Mouse (Mus musculus): ENCODE results near the gene Ptprn2. TPM values are rescaled to one million over a fixed set of nuclear protein-coding genes. Genes with fewer than 3 reads are reported as not detected.

Gene Ptprn2
- polyA plus RNA-seq, 1 experiment from 2014 or later: 0.08 TPM

- no peak for ATAC-seq (ENCODE audit: insufficient number of reproducible peaks, insufficient read depth, low FRiP score, low TSS enrichment, low read depth)
- no peak overlapping the region for H3K9ac ChIP-seq
- H3K4me2 ChIP-seq: no peak overlapping the region
- H3K27me3 ChIP-seq: no peaks in the 10 kb centered on the region
- WGBS: 76% methylated on average over 4 of the region's 4 CpGs
- H3K9me3 ChIP-seq: no peaks in the 10 kb centered on the region
- H3K4me3 ChIP-seq: no peak overlapping the region
- H3K27ac ChIP-seq: no peak overlapping the region
- no peaks in the 10 kb centered on the region for H3K36me3 ChIP-seq
- peaks cover 12% of the 10 kb centered on the region; the same call in 1 of the 2 replicates for H3K4me1 ChIP-seq
These were observed 784.7 kb downstream of the Ptprn2 start for GRCm38 (mm10) chr12:117270199-117270598.

GRCm38 (mm10) chr12:117273166-117273565 lies 787.6 kb downstream of the Ptprn2 start:
- H3K4me3 ChIP-seq: no peak overlapping the region
- H3K4me2 ChIP-seq: no peak overlapping the region
- ATAC-seq (ENCODE audit: insufficient number of reproducible peaks, insufficient read depth, low FRiP score, low TSS enrichment, low read depth): no peak
- no peaks in the 10 kb centered on the region for H3K9me3 ChIP-seq
- 6% methylated on average over 4 of the region's 4 CpGs for WGBS
- H3K36me3 ChIP-seq: no peaks in the 10 kb centered on the region
- H3K9ac ChIP-seq: no peak overlapping the region
- H3K27me3 ChIP-seq: no peaks in the 10 kb centered on the region
- no peak overlapping the region for H3K27ac ChIP-seq
- 0 out of 2 replicates have a peak, but pooled peaks cover 4% of the 10 kb centered on the region for H3K4me1 ChIP-seq

GRCm38 (mm10) chr12:117274576-117274975 lies 789.1 kb downstream of the Ptprn2 start:
- 89% methylated on average over 5 of the region's 5 CpGs for WGBS
- Histone ChIP-seq H3K4me2 (no peak overlapping the region), H3K4me1 (0 out of 2 replicates have a peak, but pooled peaks cover 4% of the 10 kb centered on the region), H3K4me3 (no peak overlapping the region), H3K27ac (no peak overlapping the region), H3K9ac (no peak overlapping the region), H3K36me3 (no peaks in the 10 kb centered on the region), H3K9me3 (no peaks in the 10 kb centered on the region), H3K27me3 (no peaks in the 10 kb centered on the region)
- ATAC-seq (ENCODE audit: insufficient number of reproducible peaks, insufficient read depth, low FRiP score, low TSS enrichment, low read depth): no peak

- Histone ChIP-seq H3K36me3 (no peaks in the 10 kb centered on the region), H3K4me1 (no peaks in the 10 kb centered on the region), H3K27ac (no peak overlapping the region), H3K4me3 (no peak overlapping the region), H3K9me3 (no peaks in the 10 kb centered on the region), H3K9ac (no peak overlapping the region), H3K27me3 (no peaks in the 10 kb centered on the region), H3K4me2 (no peak overlapping the region)
- no peak for ATAC-seq (ENCODE audit: insufficient number of reproducible peaks, insufficient read depth, low FRiP score, low TSS enrichment, low read depth)
- WGBS: 92% methylated on average over 3 of the region's 3 CpGs
These were observed 795.3 kb downstream of the Ptprn2 start for GRCm38 (mm10) chr12:117280790-117281189.

GRCm38 (mm10) chr12:117282659-117283058 lies 797.1 kb downstream of the Ptprn2 start:
- Histone ChIP-seq H3K27ac (no peak overlapping the region), H3K4me2 (no peak overlapping the region), H3K4me3 (no peak overlapping the region), H3K9me3 (no peaks in the 10 kb centered on the region), H3K27me3 (no peaks in the 10 kb centered on the region), H3K4me1 (no peaks in the 10 kb centered on the region), H3K36me3 (no peaks in the 10 kb centered on the region), H3K9ac (no peak overlapping the region)
- no peak for ATAC-seq (ENCODE audit: insufficient number of reproducible peaks, insufficient read depth, low FRiP score, low TSS enrichment, low read depth)
- WGBS: 86% methylated on average over 2 of the region's 2 CpGs

- H3K36me3 ChIP-seq: no peaks in the 10 kb centered on the region
- no peak overlapping the region for H3K4me3 ChIP-seq
- no peak overlapping the region for H3K4me2 ChIP-seq
- H3K27ac ChIP-seq: no peak overlapping the region
- no peaks in the 10 kb centered on the region for H3K4me1 ChIP-seq
- no peak for ATAC-seq (ENCODE audit: insufficient number of reproducible peaks, insufficient read depth, low FRiP score, low TSS enrichment, low read depth)
- WGBS: 82% methylated on average over 2 of the region's 2 CpGs
- H3K27me3 ChIP-seq: no peaks in the 10 kb centered on the region
- no peaks in the 10 kb centered on the region for H3K9me3 ChIP-seq
- H3K9ac ChIP-seq: no peak overlapping the region
These were observed 801.9 kb downstream of the Ptprn2 start for GRCm38 (mm10) chr12:117287456-117287855.

GRCm38 (mm10) chr12:117291943-117292342 lies 806.4 kb downstream of the Ptprn2 start:
- Histone ChIP-seq H3K9me3 (no peaks in the 10 kb centered on the region), H3K36me3 (no peaks in the 10 kb centered on the region), H3K9ac (no peak overlapping the region), H3K27ac (no peak overlapping the region), H3K4me1 (no peaks in the 10 kb centered on the region), H3K4me3 (no peak overlapping the region), H3K27me3 (no peaks in the 10 kb centered on the region), H3K4me2 (no peak overlapping the region)
- 75% methylated on average over 3 of the region's 3 CpGs for WGBS
- ATAC-seq (ENCODE audit: insufficient number of reproducible peaks, insufficient read depth, low FRiP score, low TSS enrichment, low read depth): no peak

- 69% methylated on average over 2 of the region's 2 CpGs for WGBS
- no peaks in the 10 kb centered on the region for H3K36me3 ChIP-seq
- no peak for ATAC-seq (ENCODE audit: insufficient number of reproducible peaks, insufficient read depth, low FRiP score, low TSS enrichment, low read depth)
- H3K4me1 ChIP-seq: no peaks in the 10 kb centered on the region
- no peak overlapping the region for H3K27ac ChIP-seq
- H3K9ac ChIP-seq: no peak overlapping the region
- H3K4me3 ChIP-seq: no peak overlapping the region
- H3K27me3 ChIP-seq: no peaks in the 10 kb centered on the region
- no peaks in the 10 kb centered on the region for H3K9me3 ChIP-seq
- no peak overlapping the region for H3K4me2 ChIP-seq
These were observed 811.3 kb downstream of the Ptprn2 start for GRCm38 (mm10) chr12:117296792-117297191.

GRCm38 (mm10) chr12:117299084-117299483 lies 813.6 kb downstream of the Ptprn2 start:
- H3K36me3 ChIP-seq: no peaks in the 10 kb centered on the region
- WGBS: 90% methylated on average over 3 of the region's 3 CpGs
- no peak overlapping the region for H3K4me2 ChIP-seq
- no peak overlapping the region for H3K4me3 ChIP-seq
- H3K4me1 ChIP-seq: no peaks in the 10 kb centered on the region
- H3K9ac ChIP-seq: no peak overlapping the region
- ATAC-seq (ENCODE audit: insufficient number of reproducible peaks, insufficient read depth, low FRiP score, low TSS enrichment, low read depth): no peak
- no peaks in the 10 kb centered on the region for H3K9me3 ChIP-seq
- H3K27ac ChIP-seq: no peak overlapping the region
- no peaks in the 10 kb centered on the region for H3K27me3 ChIP-seq

GRCm38 (mm10) chr12:117304751-117305624 lies 819.5 kb downstream of the Ptprn2 start:
- Histone ChIP-seq H3K36me3 (no peaks in the 10 kb centered on the region), H3K4me3 (no peak overlapping the region), H3K4me1 (no peaks in the 10 kb centered on the region), H3K4me2 (no peak overlapping the region), H3K9ac (no peak overlapping the region), H3K9me3 (no peaks in the 10 kb centered on the region), H3K27ac (no peak overlapping the region), H3K27me3 (no peaks in the 10 kb centered on the region)
- WGBS: 76% methylated on average over 17 of the region's 17 CpGs
- ATAC-seq (ENCODE audit: insufficient number of reproducible peaks, insufficient read depth, low FRiP score, low TSS enrichment, low read depth): no peak

- WGBS: 57% methylated on average over 5 of the region's 5 CpGs
- H3K4me2 ChIP-seq: no peak overlapping the region
- H3K4me3 ChIP-seq: no peak overlapping the region
- no peak for ATAC-seq (ENCODE audit: insufficient number of reproducible peaks, insufficient read depth, low FRiP score, low TSS enrichment, low read depth)
- no peak overlapping the region for H3K27ac ChIP-seq
- H3K27me3 ChIP-seq: no peaks in the 10 kb centered on the region
- no peaks in the 10 kb centered on the region for H3K4me1 ChIP-seq
- H3K36me3 ChIP-seq: no peaks in the 10 kb centered on the region
- no peaks in the 10 kb centered on the region for H3K9me3 ChIP-seq
- no peak overlapping the region for H3K9ac ChIP-seq
These were observed 820.1 kb downstream of the Ptprn2 start for GRCm38 (mm10) chr12:117305625-117306105.

GRCm38 (mm10) chr12:117312079-117312478 lies 826.6 kb downstream of the Ptprn2 start:
- Histone ChIP-seq H3K9me3 (no peaks in the 10 kb centered on the region), H3K4me2 (no peak overlapping the region), H3K9ac (no peak overlapping the region), H3K4me1 (no peaks in the 10 kb centered on the region), H3K27ac (no peak overlapping the region), H3K36me3 (no peaks in the 10 kb centered on the region), H3K4me3 (no peak overlapping the region), H3K27me3 (no peaks in the 10 kb centered on the region)
- 80% methylated on average over 6 of the region's 6 CpGs for WGBS
- no peak for ATAC-seq (ENCODE audit: insufficient number of reproducible peaks, insufficient read depth, low FRiP score, low TSS enrichment, low read depth)

All from embryonic facial prominence, embryonic 13.5 days (tissue).